Mouse (Mus musculus) MEL (cell line): ENCODE measurements around the gene Plcb1.
A peak's percentile ranks its signal among the peaks of the same experiment; 100 is the strongest.

ENCODE experiments used
- CTCF ChIP-seq, 3 experiments: IDR thresholded peaks in 2 of 3; conservative IDR thresholded peaks in 1 of 3; 2 replicates each; pipeline ENCODE4 v1.5.1; 2011 to 2012; ENCODE audit warnings: low read length in 3 of 3, low read depth in 2 of 3, mild to moderate bottlenecking in 2 of 3, improper control_type of control experiment in 1 of 3, inconsistent platforms in 1 of 3, mixed read lengths in 1 of 3, moderate library complexity in 1 of 3; ENCODE audit not compliant: control insufficient read depth in 1 of 3, insufficient read depth in 1 of 3, poor library complexity in 1 of 3, severe bottlenecking in 1 of 3
- EP300 ChIP-seq, 2 experiments: IDR thresholded peaks; 2 replicates each; pipeline ENCODE4 v1.6.1; 2011; ENCODE audit warnings: improper control_type of control experiment in 2 of 2, low read length in 2 of 2, low read depth in 1 of 2, mild to moderate bottlenecking in 1 of 2
- POLR2A ChIP-seq, 2 experiments: IDR thresholded peaks; 2 replicates each; pipeline ENCODE4 v1.6.1; 2011 to 2012; ENCODE audit warnings: low read length in 2 of 2, mild to moderate bottlenecking in 2 of 2, control low read depth in 1 of 2, improper control_type of control experiment in 1 of 2, low read depth in 1 of 2, moderate library complexity in 1 of 2; ENCODE audit not compliant: control insufficient read depth in 1 of 2, insufficient read depth in 1 of 2, poor library complexity in 1 of 2
- POLR2AphosphoS5 ChIP-seq: IDR thresholded peaks from 2 replicates; pipeline ENCODE4 v1.6.1; 2012; ENCODE audit warnings: low read depth, borderline replicate concordance, mild to moderate bottlenecking, inconsistent platforms, low read length, moderate library complexity, mixed read lengths
- ZC3H11A ChIP-seq: IDR thresholded peaks from 2 replicates; pipeline ENCODE4 v1.6.1; 2012; ENCODE audit warnings: low read depth, mild to moderate bottlenecking, inconsistent platforms, low read length, improper control_type of control experiment
- ZNF384 ChIP-seq: IDR thresholded peaks from 2 replicates; pipeline ENCODE4 v1.6.1; 2012; ENCODE audit warnings: low read depth, mild to moderate bottlenecking, inconsistent platforms, low read length, improper control_type of control experiment

DNA sequence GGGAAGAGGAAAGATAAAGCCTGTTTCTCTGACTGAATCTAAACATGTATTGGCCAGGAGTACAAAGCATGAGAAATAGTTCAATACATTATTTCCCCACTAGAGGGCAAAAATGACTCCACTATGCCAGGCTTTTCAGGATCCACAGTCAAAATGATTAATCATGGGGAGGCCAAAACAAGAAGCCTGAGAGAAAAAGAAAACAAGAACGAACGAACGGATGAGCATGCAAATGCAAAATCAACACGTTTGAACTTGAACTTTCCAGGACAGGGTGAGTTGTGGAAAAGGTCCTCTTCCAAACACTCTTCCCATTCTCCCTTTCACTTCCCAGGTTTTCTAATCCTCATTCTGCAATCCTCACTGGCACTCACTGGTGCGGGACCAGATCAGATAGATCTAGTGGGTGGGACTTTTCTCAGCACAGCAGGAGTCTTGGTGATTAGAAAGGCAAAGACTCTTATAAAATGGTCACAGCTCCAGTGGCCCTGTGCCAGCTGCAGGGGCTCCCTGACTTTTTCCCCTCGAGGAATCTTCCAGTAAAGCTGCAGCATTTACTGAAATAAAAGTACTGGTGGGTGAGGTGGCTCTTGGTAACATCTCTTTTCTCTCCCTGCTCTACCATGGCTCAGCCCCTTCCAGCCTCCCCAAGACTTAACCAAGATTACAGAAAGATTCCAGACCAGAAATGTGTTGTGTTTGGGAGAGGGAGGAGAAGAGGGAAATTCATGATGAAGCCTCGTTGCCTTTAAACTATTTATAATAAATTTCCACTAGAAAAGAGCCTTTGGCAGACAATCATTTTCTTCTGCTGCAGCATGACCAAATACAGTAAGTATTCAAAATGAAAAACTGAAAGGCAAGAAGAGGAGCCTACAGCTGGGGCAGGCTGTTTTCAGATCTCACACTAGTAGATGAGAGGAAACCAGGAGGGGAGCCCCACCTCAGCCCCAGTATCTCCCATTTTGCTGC lies 654.0 kb downstream of the Plcb1 start:
- peak; percentile 52; the same call in 1 of the 2 replicates for TF ChIP-seq ZC3H11A
- TF ChIP-seq POLR2AphosphoS5: no peak
- TF ChIP-seq CTCF (IDR thresholded peaks at IDR 0.05 in 2 of 3, conservative IDR thresholded peaks at IDR 0.05 in 1 of 3; ENCODE audit: control insufficient read depth in 1 of 3, insufficient read depth in 1 of 3, low read depth in 2 of 3, low read length in 3 of 3, poor library complexity in 1 of 3, severe bottlenecking in 1 of 3): peak in 1 of 3 experiments; percentile 56; a peak in 4 of 6 replicates
- no peak for TF ChIP-seq ZNF384
- TF ChIP-seq POLR2A (IDR thresholded peaks at IDR 0.05; ENCODE audit: control insufficient read depth in 1 of 2, insufficient read depth in 1 of 2, low read depth in 1 of 2, low read length in 2 of 2, poor library complexity in 1 of 2): no peak
- no peak for TF ChIP-seq EP300 (IDR thresholded peaks at IDR 0.05; ENCODE audit: low read depth in 1 of 2, low read length in 2 of 2)
